Mouse (Mus musculus) limb, embryonic 15.5 days (tissue): ENCODE measurements around the gene Cfb. TPM values are rescaled to one million over a fixed set of nuclear protein-coding genes. Genes with fewer than 3 reads are reported as not detected.
A peak's percentile ranks its signal among the peaks of the same experiment; 100 is the strongest.
"Not testable (repeated sequence)": the region's sequence is repeated elsewhere in the genome, so short reads cannot be mapped to it uniquely, and the experiment has no call there.

ENCODE experiments used
- ATAC-seq: fragments of 200-750 bp; cut with Nextera tagmentation; 2 replicates; pipeline ENCODE4 v1.8.0; 2017; ENCODE audit warnings: low read depth, moderate TSS enrichment; ENCODE audit not compliant: insufficient number of reproducible peaks, low FRiP score, low TSS enrichment
- H3K27ac ChIP-seq: fragments of 300-500 bp; sonication (generic); 2 replicates; pipeline ENCODE4 v1.5.1; 2015; ENCODE audit warnings: moderate library complexity, mild to moderate bottlenecking, inconsistent platforms
- H3K27me3 ChIP-seq: fragments of 300-500 bp; sonication (generic); 2 replicates; pipeline ENCODE4 v1.6.1; 2015; ENCODE audit warnings: inconsistent platforms
- H3K36me3 ChIP-seq: fragments of 300-500 bp; sonication (generic); 2 replicates; pipeline ENCODE4 v1.6.1; 2015; ENCODE audit warnings: inconsistent platforms
- H3K4me1 ChIP-seq: fragments of 300-500 bp; sonication (generic); 2 replicates; pipeline ENCODE4 v1.6.1; 2015; ENCODE audit warnings: inconsistent platforms
- H3K4me2 ChIP-seq: fragments of 300-500 bp; sonication (generic); 2 replicates; pipeline ENCODE4 v1.6.1; 2015; ENCODE audit warnings: mild to moderate bottlenecking, inconsistent platforms
- H3K4me3 ChIP-seq: fragments of 300-500 bp; sonication (generic); 2 replicates; pipeline ENCODE4 v1.5.1; 2015; ENCODE audit warnings: mild to moderate bottlenecking, inconsistent platforms
- H3K9ac ChIP-seq: fragments of 300-500 bp; sonication (generic); 2 replicates; pipeline ENCODE4 v1.6.1; 2015; ENCODE audit warnings: inconsistent platforms
- H3K9me3 ChIP-seq: fragments of 300-500 bp; sonication (generic); 2 replicates; pipeline ENCODE4 v1.6.1; 2016; ENCODE audit warnings: inconsistent platforms
- WGBS: fragments of 180-500 bp; shearing (Covaris S2); methylation state at CpG from one replicate; pipeline ENCODE4 v1.1.7; 2015; 5-methylcytosine and 5-hydroxymethylcytosine counted together
- polyA plus RNA-seq: library from polyadenylated mRNA; unstranded; fragments of >200 nt; fragmentation: Nextera tagmentation; extraction: Ambion mirVana; gene quantifications from 2 replicates; pipeline ENCODE4 v1.2.1, GENCODE M21; 2015

The Cfb gene
- polyA plus RNA-seq, result 2.8 and 3.6 TPM in 2 replicates

GRCm38 (mm10) chr17:34862416-34863081 lies at the start of gene Cfb:
Gene Cfb (minus strand): TSS chr17:34862518.
- Histone ChIP-seq H3K4me2 (no peak within 1 kb of the TSS), H3K27ac (no peak within 1 kb of the TSS), H3K4me1 (no peaks in the 10 kb centered on the region), H3K9ac (no peak within 1 kb of the TSS), H3K9me3 (no peaks in the 10 kb centered on the region), H3K4me3 (no peak within 1 kb of the TSS), H3K36me3 (0 out of 2 replicates have a peak, but pooled peaks cover 2% of the 10 kb centered on the region), H3K27me3 (peaks cover 3% of the 10 kb centered on the region; the same call in 1 of the 2 replicates)
- ATAC-seq, result no peak
- WGBS, result 45% methylated on average over 8 of the region's 8 CpGs

DNA sequence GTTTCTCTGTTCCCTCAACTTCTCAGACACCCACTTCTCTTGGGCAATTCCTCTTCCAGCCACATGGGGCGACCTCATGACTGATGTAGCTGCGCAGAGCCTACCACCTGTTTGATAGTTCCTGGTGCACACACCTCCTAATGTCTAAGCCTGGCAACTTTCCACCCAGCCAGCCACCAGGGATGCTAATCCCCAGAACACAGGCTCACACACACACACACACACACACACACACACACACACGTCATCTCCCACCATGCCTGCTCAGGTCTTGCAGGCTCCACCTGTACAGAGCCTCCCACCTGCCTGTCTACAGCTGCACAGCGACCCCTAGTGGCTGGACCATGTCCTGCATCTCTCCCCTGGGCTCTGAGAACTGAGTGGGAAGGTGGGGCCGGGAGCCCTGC lies 49.6 kb upstream of the Cfb start:
- Histone ChIP-seq H3K4me1 (peaks cover 13% of the 10 kb centered on the region), H3K9me3 (no peaks in the 10 kb centered on the region), H3K27ac (no peak overlapping the region), H3K9ac (no peak overlapping the region), H3K4me3 (no peak overlapping the region), H3K27me3 (no peaks in the 10 kb centered on the region), H3K36me3 (peaks cover 72% of the 10 kb centered on the region), H3K4me2 (no peak overlapping the region)
- ATAC-seq, result no peak
- 39% methylated on average over 5 of the region's 5 CpGs for WGBS

DNA sequence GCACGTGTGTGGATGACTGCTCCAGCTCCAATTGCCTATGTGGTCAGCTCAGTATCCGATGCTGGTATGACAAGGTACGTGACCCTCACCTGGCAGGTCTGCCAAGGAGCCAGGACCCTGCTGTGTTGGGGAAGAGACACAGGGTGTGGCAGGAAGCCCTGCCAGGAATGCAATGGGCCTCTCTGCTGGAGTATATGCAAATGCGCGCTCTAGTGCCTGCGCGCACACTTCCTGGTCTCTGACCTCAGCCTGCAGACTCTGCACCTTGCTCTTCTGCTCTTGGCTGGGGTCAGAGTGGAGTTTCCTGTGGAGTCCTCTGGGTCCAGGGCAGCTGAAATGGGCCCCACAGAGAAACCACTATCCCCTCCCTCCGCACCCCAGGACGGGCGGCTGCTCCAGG lies 48.7 kb upstream of the Cfb start:
- no peak for ATAC-seq
- peaks cover 13% of the 10 kb centered on the region for H3K4me1 ChIP-seq
- H3K4me3 ChIP-seq, result no peak overlapping the region
- H3K36me3 ChIP-seq, result peaks cover 81% of the 10 kb centered on the region
- no peak overlapping the region for H3K9ac ChIP-seq
- H3K4me2 ChIP-seq, result no peak overlapping the region
- no peaks in the 10 kb centered on the region for H3K9me3 ChIP-seq
- no peak overlapping the region; the same call in 1 of the 2 replicates for H3K27ac ChIP-seq
- H3K27me3 ChIP-seq, result no peaks in the 10 kb centered on the region
- WGBS, result 76% methylated on average over 10 of the region's 10 CpGs

DNA sequence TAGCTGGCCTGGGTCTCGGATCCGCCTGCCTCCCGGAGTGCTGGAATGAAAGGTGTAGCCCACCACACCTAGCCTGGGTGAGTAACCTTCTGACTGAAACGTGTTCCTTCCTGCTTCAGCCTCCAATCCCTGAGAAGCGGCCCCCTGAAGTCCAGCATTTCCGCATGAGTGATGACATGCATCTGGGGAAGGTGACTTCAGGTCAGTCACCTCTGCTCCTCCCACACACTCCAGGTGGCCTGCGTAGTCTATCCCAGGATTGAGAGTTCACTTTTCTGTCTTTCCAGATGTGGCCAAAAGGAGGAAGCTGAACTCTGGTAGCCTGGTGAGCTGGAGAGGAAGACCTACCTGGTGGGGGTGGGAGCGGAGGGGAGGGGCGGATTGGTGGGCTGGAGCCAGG lies 40.6 kb upstream of the Cfb start:
- Histone ChIP-seq H3K36me3 (peaks cover 64% of the 10 kb centered on the region), H3K27ac (no peak overlapping the region), H3K4me1 (peaks cover 10% of the 10 kb centered on the region), H3K9me3 (no peaks in the 10 kb centered on the region), H3K27me3 (no peaks in the 10 kb centered on the region), H3K4me2 (no peak overlapping the region), H3K4me3 (no peak overlapping the region), H3K9ac (no peak overlapping the region)
- WGBS, result 91% methylated on average over 9 of the region's 9 CpGs
- no peak for ATAC-seq

DNA sequence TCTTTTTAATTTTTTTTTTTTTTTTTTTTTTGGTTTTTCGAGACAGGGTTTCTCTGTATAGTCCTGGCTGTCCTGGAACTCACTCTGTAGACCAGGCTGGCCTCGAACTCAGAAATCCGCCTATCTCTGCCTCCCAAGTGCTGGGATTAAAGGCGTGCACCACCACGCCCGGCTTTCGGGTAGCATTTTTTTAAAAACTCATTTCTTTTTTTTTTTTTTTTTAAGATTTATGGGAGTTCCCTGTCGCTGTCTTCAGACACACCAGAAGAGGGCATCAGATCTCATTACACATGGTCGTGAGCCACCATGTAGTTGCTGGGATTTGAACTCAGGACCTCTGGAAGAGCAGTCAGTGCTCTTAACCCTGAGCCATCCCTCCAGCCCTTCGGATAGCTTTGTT lies 39.6 kb upstream of the Cfb start:
- H3K9me3 ChIP-seq, H3K4me2 ChIP-seq, H3K27ac ChIP-seq, H3K9ac ChIP-seq, H3K27me3 ChIP-seq, ATAC-seq, H3K4me3 ChIP-seq: not testable (repeated sequence)
- WGBS, result 82% methylated on average over 9 of the region's 10 CpGs
- Histone ChIP-seq H3K36me3 (peaks cover 55% of the 10 kb centered on the region), H3K4me1 (peaks cover 18% of the 10 kb centered on the region)

GRCm38 (mm10) chr17:34900826-34901225 lies 38.5 kb upstream of the Cfb start:
- peaks cover 51% of the 10 kb centered on the region for H3K36me3 ChIP-seq
- not testable (repeated sequence) for ATAC-seq, H3K4me2 ChIP-seq, H3K9me3 ChIP-seq, H3K4me3 ChIP-seq, H3K27me3 ChIP-seq, H3K27ac ChIP-seq, H3K9ac ChIP-seq
- H3K4me1 ChIP-seq, result peaks cover 27% of the 10 kb centered on the region

- no peak for ATAC-seq
- H3K4me2 ChIP-seq, result peak overlapping the region; percentile 61
- no peaks in the 10 kb centered on the region for H3K27me3 ChIP-seq
- H3K36me3 ChIP-seq, result peaks cover 42% of the 10 kb centered on the region
- H3K4me1 ChIP-seq, result peaks cover 36% of the 10 kb centered on the region
- WGBS, result 1% methylated on average over 5 of the region's 5 CpGs
- H3K9me3 ChIP-seq, result no peaks in the 10 kb centered on the region
- H3K9ac ChIP-seq, result peak overlapping the region; percentile 94
- peak overlapping the region; percentile 98 for H3K27ac ChIP-seq
- peak overlapping the region; percentile 84 for H3K4me3 ChIP-seq
Observed at GRCm38 (mm10) chr17:34899890-34900243, 37.5 kb upstream of the Cfb start.

- peak overlapping the region; percentile 84 for H3K4me3 ChIP-seq
- H3K4me2 ChIP-seq, result peak overlapping the region; percentile 61
- peak overlapping the region; percentile 98 for H3K27ac ChIP-seq
- ATAC-seq, result no peak
- H3K4me1 ChIP-seq, result peaks cover 37% of the 10 kb centered on the region
- H3K9me3 ChIP-seq, result no peaks in the 10 kb centered on the region
- WGBS, result under 1% methylated on average over 42 of the region's 45 CpGs
- H3K36me3 ChIP-seq, result peaks cover 36% of the 10 kb centered on the region
- H3K27me3 ChIP-seq, result no peaks in the 10 kb centered on the region
- H3K9ac ChIP-seq, result peak overlapping the region; percentile 94
Observed at GRCm38 (mm10) chr17:34899053-34899889, 37.0 kb upstream of the Cfb start.

DNA sequence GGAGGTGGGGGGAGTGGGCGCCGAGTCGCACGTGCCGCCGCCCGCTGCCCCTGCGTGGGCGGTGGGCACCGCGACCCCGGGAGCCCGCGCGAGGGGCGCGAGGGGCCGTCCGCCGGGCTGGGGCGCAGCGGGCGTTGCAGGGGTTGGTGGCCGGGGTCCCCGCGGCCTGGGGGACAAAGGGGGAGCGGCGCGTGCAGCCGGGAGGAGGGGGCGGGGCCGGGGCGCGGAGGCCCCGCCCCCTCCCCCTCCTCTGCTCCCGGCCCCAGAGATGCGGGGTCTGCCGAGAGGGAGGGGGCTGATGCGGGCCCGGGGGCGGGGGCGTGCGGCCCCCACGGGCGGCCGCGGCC lies 36.4 kb upstream of the Cfb start:
- peaks cover 41% of the 10 kb centered on the region for H3K4me1 ChIP-seq
- H3K9ac ChIP-seq, result peak overlapping the region; percentile 94
- 0% methylated on average over 18 of the region's 47 CpGs for WGBS
- no peaks in the 10 kb centered on the region for H3K27me3 ChIP-seq
- peak overlapping the region; percentile 84 for H3K4me3 ChIP-seq
- peak overlapping the region; percentile 61 for H3K4me2 ChIP-seq
- ATAC-seq, result no peak
- peaks cover 30% of the 10 kb centered on the region for H3K36me3 ChIP-seq
- H3K9me3 ChIP-seq, result no peaks in the 10 kb centered on the region
- peak overlapping the region; percentile 98 for H3K27ac ChIP-seq

GRCm38 (mm10) chr17:34898160-34898586 lies 35.9 kb upstream of the Cfb start, which contains the start of the genes C2 and Ehmt2:
Gene C2 (minus strand): TSS chr17:34898265.
Gene Ehmt2 (plus strand): TSS chr17:34898469.
- Histone ChIP-seq H3K9me3 (no peaks in the 10 kb centered on the region), H3K4me2 (peak within 1 kb of the TSS; percentile 61), H3K36me3 (peaks cover 25% of the 10 kb centered on the region), H3K27ac (peak within 1 kb of the TSS; percentile 98), H3K9ac (peak within 1 kb of the TSS; percentile 94), H3K4me3 (peak within 1 kb of the TSS; percentile 84), H3K27me3 (no peaks in the 10 kb centered on the region), H3K4me1 (peaks cover 43% of the 10 kb centered on the region)
- under 1% methylated on average over 38 of the region's 44 CpGs for WGBS
- ATAC-seq, result peak; percentile 22; the same call in 1 of the 2 replicates

GRCm38 (mm10) chr17:34897373-34898159 lies 35.2 kb upstream of the Cfb start:
- no peaks in the 10 kb centered on the region for H3K27me3 ChIP-seq
- H3K9me3 ChIP-seq, result no peaks in the 10 kb centered on the region
- ATAC-seq, result no peak
- 16% methylated on average over 10 of the region's 10 CpGs for WGBS
- H3K4me2 ChIP-seq, result peak overlapping the region; percentile 61
- peaks cover 19% of the 10 kb centered on the region for H3K36me3 ChIP-seq
- H3K9ac ChIP-seq, result peak overlapping the region; percentile 94
- H3K4me3 ChIP-seq, result peak overlapping the region; percentile 84
- H3K27ac ChIP-seq, result peak overlapping the region; percentile 98
- peaks cover 43% of the 10 kb centered on the region for H3K4me1 ChIP-seq
